Mouse (Mus musculus) kidney, embryonic 16.5 days (tissue): ENCODE results near the gene Map3k6. TPM values are rescaled to one million over a fixed set of nuclear protein-coding genes. Genes with fewer than 3 reads are reported as not detected.

ENCODE experiments used
- ATAC-seq: fragments of 200-750 bp; cut with Nextera tagmentation; 2 replicates; pipeline ENCODE4 v1.8.0; 2017; ENCODE audit warnings: moderate TSS enrichment; ENCODE audit not compliant: low FRiP score, low TSS enrichment
- H3K27ac ChIP-seq: fragments of 300-500 bp; sonication (generic); 2 replicates; pipeline ENCODE4 v1.5.1; 2014; ENCODE audit warnings: low read length
- H3K27me3 ChIP-seq: fragments of 300-500 bp; sonication (generic); 2 replicates; pipeline ENCODE4 v1.6.1; 2014; ENCODE audit warnings: low read length, control low read depth, mixed read lengths; ENCODE audit not compliant: insufficient read depth
- H3K36me3 ChIP-seq: fragments of 300-500 bp; sonication (generic); 2 replicates; pipeline ENCODE4 v1.6.1; 2014; ENCODE audit warnings: low read length, control low read depth, mixed read lengths; ENCODE audit not compliant: insufficient read depth
- H3K4me1 ChIP-seq: fragments of 300-500 bp; sonication (generic); 2 replicates; pipeline ENCODE4 v1.6.1; 2014; ENCODE audit warnings: low read length, control low read depth, mixed read lengths; ENCODE audit not compliant: insufficient read depth
- H3K4me2 ChIP-seq: fragments of 300-500 bp; sonication (generic); replicated peaks from 2 replicates; pipeline ENCODE4 v1.6.1; 2014; ENCODE audit warnings: low read depth, low read length
- H3K4me3 ChIP-seq: fragments of 300-500 bp; sonication (generic); 2 replicates; pipeline ENCODE4 v1.5.1; 2014; ENCODE audit warnings: mild to moderate bottlenecking, low read length
- H3K9ac ChIP-seq: fragments of 300-500 bp; sonication (generic); replicated peaks from 2 replicates; pipeline ENCODE4 v1.6.1; 2014; ENCODE audit warnings: low read length
- H3K9me3 ChIP-seq: fragments of 300-500 bp; sonication (generic); 2 replicates; pipeline ENCODE4 v1.6.1; 2016; ENCODE audit warnings: low read length, control low read depth
- WGBS: fragments of 180-500 bp; shearing (Covaris S2); extraction: QIAGEN DNeasy Blood & Tissue Kit; methylation state at CpG from one replicate; pipeline ENCODE4 v1.1.7; 2014; 5-methylcytosine and 5-hydroxymethylcytosine counted together
- polyA plus RNA-seq: library from polyadenylated mRNA; unstranded; fragments of >200 nt; fragmentation: Nextera tagmentation; extraction: Ambion mirVana; gene quantifications from 2 replicates; pipeline ENCODE4 v1.2.1, GENCODE M21; 2015

The Map3k6 gene
- polyA plus RNA-seq, 1 experiment from 2014 or later: 3.8 TPM

DNA sequence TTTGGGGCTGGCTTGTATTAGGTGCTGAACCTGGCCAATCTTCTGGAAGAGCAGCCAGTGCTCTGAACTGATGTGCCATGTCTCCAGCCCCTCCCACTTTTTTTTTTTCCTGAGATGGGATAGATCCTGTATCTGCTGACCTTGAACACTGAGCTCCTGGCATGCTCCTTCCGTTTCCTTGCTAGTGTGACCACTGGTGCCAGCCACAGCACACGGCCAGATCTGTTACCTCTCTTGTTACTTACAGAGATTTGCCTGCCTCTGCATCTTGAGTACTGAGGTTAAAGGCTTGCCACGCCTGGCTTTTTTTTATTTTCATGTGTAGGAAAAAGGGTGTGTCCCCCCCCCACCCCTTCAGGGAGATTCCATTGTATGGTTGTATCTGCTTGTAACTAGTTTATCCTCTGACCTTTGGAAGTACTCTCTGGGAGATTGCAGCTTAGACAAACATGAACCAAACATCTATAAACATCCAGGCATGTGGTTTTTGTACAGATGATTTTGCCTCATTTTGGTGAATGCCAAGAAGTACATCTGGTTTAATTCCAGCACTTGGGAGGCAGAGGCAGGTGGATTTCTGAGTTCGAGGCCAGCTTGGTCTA lies 46.0 kb downstream of the Map3k6 start:
- H3K9ac ChIP-seq: no peak overlapping the region
- no peaks in the 10 kb centered on the region for H3K27me3 ChIP-seq
- no peak overlapping the region for H3K4me2 ChIP-seq
- peaks cover 11% of the 10 kb centered on the region; the same call in 1 of the 2 replicates for H3K4me1 ChIP-seq
- no peak overlapping the region for H3K27ac ChIP-seq
- H3K9me3 ChIP-seq: no peaks in the 10 kb centered on the region
- WGBS: 75% methylated on average over 4 of the region's 4 CpGs
- no peak overlapping the region for H3K4me3 ChIP-seq
- no peaks in the 10 kb centered on the region for H3K36me3 ChIP-seq
- ATAC-seq: no peak

DNA sequence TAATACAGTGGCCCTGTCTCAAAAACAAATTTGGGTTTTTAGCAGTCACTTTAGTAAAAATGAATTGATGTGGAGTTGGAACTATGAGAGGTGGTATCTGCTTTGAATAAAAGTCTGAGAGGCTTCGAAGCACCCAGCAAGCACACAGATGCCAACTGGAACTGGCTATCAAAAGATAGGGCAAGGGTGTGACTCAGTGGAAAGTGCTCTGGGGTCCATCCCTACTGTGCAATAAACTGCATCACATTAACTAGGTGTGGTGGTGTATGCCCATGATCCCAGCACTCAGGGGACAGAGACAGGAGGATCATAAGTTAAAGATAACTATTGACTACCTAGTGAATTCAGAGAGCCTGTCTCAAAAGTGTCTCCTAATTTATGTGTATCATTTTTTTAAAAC lies 50.6 kb downstream of the Map3k6 start:
- 97% methylated on average over 1 of the region's 1 CpGs for WGBS
- Histone ChIP-seq H3K4me3 (no peak overlapping the region), H3K36me3 (peaks cover 13% of the 10 kb centered on the region; the same call in 1 of the 2 replicates), H3K4me1 (peaks cover 24% of the 10 kb centered on the region), H3K27ac (no peak overlapping the region), H3K9ac (no peak overlapping the region), H3K9me3 (no peaks in the 10 kb centered on the region), H3K27me3 (no peaks in the 10 kb centered on the region), H3K4me2 (no peak overlapping the region)
- no peak for ATAC-seq

DNA sequence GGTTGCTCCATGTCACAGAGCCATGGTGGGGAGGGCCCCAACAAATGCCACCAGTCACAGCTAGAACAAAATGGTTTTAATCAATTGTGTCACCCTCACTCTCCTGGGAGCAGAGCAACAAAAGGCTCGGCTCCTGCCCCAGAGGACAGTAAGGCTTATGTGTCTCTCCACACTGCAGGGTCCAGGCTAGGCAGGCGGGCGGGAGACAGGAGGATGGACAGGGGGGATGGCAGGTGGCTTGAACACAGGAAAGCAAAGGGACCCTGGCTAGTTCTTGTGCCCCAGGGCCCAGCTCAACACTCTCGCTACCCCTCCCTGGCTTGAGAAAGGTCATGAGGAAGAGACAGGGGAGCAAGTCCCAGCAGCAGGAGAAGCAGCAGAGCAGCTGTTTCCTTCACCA lies 51.8 kb downstream of the Map3k6 start:
- peak; percentile 52 for ATAC-seq
- Histone ChIP-seq H3K27me3 (no peaks in the 10 kb centered on the region), H3K4me1 (peaks cover 24% of the 10 kb centered on the region), H3K4me3 (no peak overlapping the region), H3K36me3 (peaks cover 16% of the 10 kb centered on the region; the same call in 1 of the 2 replicates), H3K9ac (no peak overlapping the region), H3K4me2 (no peak overlapping the region), H3K27ac (peak overlapping the region; percentile 57), H3K9me3 (no peaks in the 10 kb centered on the region)
- 76% methylated on average over 4 of the region's 4 CpGs for WGBS

DNA sequence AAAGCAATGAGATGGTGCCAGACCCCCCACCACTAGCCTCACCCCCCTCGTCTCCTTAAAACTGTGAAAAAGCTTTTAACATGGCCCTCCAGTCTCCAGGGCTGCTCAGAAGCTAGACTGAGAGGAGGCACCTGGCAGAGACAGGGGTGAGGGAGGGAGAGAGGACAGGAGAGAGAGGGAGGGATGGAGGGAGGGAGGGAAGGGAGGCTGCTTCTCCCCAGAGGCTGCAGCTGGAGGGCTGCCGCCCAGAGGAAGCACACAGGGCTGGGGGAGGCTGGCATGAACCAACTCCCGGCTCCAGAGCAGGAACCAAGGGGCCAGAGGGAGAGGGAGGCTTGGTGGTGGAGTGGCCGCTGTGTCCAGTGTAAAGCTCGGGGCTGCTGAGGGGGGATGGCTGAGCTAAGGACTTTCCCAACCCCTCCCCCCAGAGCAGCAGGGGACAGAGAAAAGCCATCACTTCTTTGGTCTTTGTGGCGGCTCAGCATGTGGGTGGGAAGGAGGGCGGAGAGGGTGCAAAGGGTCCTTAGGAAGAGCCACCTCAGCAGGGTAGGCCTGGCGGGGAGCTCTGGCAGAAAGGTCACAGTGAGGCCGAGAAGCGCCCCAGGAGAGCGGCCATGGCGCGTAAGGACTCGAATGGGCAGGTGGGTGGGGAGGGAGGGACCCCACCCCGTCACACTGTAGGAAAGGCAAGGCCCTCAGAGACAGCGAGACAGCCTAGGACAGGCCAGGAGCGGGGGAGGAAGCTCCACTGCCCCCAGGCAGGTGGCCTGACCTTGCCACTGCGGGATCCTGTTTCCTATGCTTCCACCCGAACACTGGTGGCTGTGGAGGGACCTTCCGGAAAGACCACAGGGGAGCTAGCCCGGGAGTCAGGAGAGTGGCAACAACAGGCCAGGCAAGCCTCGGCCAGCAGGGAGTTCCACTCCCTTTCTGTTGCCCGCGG lies 52.6 kb downstream of the Map3k6 start:
- peak overlapping the region; percentile 17 for H3K4me2 ChIP-seq
- H3K9ac ChIP-seq: peak overlapping the region; percentile 22
- peak overlapping the region; percentile 57 for H3K27ac ChIP-seq
- no peaks in the 10 kb centered on the region for H3K9me3 ChIP-seq
- 15% methylated on average over 23 of the region's 24 CpGs for WGBS
- H3K4me1 ChIP-seq: peaks cover 28% of the 10 kb centered on the region
- peak; percentile 87 for ATAC-seq
- no peak overlapping the region for H3K4me3 ChIP-seq
- no peaks in the 10 kb centered on the region for H3K27me3 ChIP-seq
- H3K36me3 ChIP-seq: peaks cover 16% of the 10 kb centered on the region; the same call in 1 of the 2 replicates

DNA sequence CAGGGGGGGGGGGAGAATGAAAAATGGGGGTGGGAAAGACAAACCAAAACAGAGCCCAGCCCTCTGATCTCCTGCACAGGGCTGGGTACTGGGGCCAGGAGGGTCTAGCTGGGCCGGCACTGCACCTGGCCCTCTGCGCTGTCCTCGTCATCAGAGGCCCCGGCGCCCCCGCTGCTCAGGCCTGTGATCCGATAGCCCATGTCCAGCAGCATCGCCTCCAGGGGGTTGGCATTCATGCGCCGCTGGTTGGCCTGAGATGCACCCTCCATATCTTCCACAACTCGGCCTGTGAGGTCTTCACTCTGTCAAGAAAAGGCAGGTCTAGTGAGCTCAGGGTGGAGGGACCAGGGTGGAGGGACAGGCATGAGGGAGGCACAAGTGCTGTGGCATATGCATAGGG lies 53.5 kb downstream of the Map3k6 start:
- peaks cover 16% of the 10 kb centered on the region; the same call in 1 of the 2 replicates for H3K36me3 ChIP-seq
- H3K4me2 ChIP-seq: 0 out of 2 replicates have a peak overlapping the region, but pooled peaks have one; percentile 14
- peaks cover 36% of the 10 kb centered on the region for H3K4me1 ChIP-seq
- H3K27me3 ChIP-seq: no peaks in the 10 kb centered on the region
- no peaks in the 10 kb centered on the region for H3K9me3 ChIP-seq
- WGBS: 50% methylated on average over 11 of the region's 11 CpGs
- H3K27ac ChIP-seq: peak overlapping the region; percentile 57
- no peak for ATAC-seq
- peak overlapping the region; percentile 22 for H3K9ac ChIP-seq
- no peak overlapping the region for H3K4me3 ChIP-seq

DNA sequence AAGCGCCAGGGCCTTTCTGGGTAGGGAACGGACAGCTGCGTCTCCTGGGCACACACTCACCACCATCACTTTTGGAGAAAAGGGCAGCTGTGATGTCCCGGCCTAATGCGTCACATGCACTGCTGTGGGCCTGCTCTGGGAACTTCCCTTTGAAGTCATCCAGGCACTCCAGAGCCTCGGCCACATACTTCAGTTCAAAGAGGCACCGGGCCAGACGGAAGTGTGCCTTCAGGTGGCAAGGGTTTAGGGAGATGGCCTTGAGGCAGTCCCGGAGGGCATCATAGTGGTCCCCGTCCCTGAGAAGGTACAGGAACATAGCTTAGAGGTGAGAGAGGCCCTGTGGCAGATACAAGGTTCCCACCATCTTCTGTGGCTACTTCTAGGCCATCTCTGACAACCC lies 56.7 kb downstream of the Map3k6 start:
- peaks cover 27% of the 10 kb centered on the region; the same call in 1 of the 2 replicates for H3K36me3 ChIP-seq
- H3K4me1 ChIP-seq: peaks cover 33% of the 10 kb centered on the region
- H3K9ac ChIP-seq: no peak overlapping the region
- no peak overlapping the region for H3K27ac ChIP-seq
- 68% methylated on average over 10 of the region's 10 CpGs for WGBS
- no peak overlapping the region for H3K4me3 ChIP-seq
- no peak overlapping the region for H3K4me2 ChIP-seq
- no peaks in the 10 kb centered on the region for H3K9me3 ChIP-seq
- no peaks in the 10 kb centered on the region for H3K27me3 ChIP-seq
- ATAC-seq: no peak

DNA sequence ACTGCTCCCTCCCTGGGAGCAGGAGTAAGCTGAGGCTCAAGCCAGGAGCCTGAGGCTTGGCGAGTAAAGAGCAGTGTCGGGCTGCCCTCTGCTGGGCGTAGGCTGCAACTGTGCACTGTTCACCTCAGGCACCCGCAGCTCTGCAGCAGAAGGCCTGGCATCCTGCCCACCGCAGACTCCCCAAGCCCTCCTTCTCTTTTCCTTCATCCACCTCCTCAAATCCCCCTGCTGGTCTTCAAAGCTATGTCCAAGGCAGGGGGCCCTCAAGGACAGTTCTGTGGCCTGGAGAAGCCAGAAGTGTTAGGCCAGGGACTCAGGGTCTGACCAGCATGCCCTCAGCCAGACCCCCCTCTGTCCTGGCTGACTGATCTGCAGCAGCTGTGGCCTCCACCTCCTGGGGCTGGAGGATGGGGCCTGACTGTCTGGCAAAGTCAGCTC lies 57.2 kb downstream of the Map3k6 start:
- Histone ChIP-seq H3K9ac (peak overlapping the region; percentile 27; the same call in 1 of the 2 replicates), H3K36me3 (peaks cover 27% of the 10 kb centered on the region; the same call in 1 of the 2 replicates), H3K4me1 (peaks cover 29% of the 10 kb centered on the region), H3K27ac (no peak overlapping the region), H3K9me3 (no peaks in the 10 kb centered on the region), H3K4me2 (no peak overlapping the region), H3K27me3 (no peaks in the 10 kb centered on the region), H3K4me3 (no peak overlapping the region)
- peak; percentile 53; the same call in 1 of the 2 replicates for ATAC-seq
- WGBS: 0% methylated on average over 5 of the region's 5 CpGs

DNA sequence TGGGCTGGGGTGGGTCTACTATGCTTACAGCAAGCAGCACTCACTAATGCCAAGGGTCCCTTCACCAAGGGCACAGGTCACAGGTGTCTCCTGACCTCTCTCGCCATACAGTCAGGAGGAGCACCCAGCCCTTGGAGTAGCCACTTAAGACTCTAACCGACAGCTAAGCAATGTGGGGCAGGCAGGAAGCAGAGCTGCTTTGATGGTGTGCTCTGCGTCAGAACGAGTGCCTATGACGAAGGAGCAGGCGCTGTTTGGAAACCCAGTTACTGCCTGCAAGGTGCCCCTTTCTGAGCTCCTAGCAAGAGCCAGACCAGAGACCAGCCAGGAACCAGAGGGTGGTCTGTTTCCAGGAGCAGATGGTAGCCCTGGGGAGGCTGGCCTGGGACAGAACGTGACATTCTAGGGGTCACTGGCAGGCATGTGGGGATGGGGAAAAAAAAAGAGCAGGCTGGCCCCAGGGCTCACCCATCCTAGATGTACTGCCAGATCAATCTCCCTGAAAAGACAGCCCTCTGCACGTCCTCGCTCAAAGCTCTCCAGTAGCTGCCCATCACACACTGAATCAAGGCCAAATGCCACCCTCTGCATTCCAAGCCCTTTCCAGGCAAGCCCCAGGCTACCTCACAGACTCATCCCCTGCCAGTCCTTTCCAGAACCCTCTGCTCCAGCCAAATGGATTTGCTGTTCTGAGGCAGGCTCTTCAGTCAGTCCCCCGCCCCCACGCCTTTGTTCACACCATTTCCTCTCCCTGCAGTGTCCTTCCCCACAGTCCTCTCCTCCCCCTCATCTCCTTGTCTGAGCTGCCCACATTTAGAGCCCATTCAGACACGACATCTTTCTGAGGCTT lies 58.1 kb downstream of the Map3k6 start:
- H3K4me2 ChIP-seq: no peak overlapping the region
- peaks cover 27% of the 10 kb centered on the region; the same call in 1 of the 2 replicates for H3K36me3 ChIP-seq
- H3K27ac ChIP-seq: no peak overlapping the region
- H3K4me1 ChIP-seq: peaks cover 19% of the 10 kb centered on the region; the same call in 1 of the 2 replicates
- no peak for ATAC-seq
- H3K27me3 ChIP-seq: no peaks in the 10 kb centered on the region
- H3K9ac ChIP-seq: 0 out of 2 replicates have a peak overlapping the region, but pooled peaks have one; percentile 27
- no peak overlapping the region for H3K4me3 ChIP-seq
- no peaks in the 10 kb centered on the region for H3K9me3 ChIP-seq
- 47% methylated on average over 12 of the region's 12 CpGs for whole genome bisulfite sequencing

DNA sequence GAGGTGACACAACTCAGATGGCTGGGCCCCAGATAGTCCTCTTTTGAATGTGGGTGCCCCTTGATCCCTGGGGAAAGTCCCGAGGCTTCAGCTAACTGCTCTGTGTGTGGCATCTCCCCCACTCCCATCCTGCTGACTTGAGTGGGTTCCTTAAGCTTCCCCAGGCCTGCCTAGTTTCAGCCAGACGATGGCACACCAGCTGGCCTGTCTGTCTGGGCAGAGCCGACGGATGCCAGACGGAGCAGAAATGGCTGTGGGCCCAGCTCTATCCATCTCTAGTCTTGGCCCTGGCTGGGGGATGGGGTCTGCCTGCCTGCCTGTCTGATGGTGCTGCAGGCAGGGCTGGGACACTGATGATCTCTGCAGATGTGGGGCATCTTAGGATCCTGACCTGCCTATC lies 59.1 kb downstream of the Map3k6 start:
- Histone ChIP-seq H3K27ac (no peak overlapping the region), H3K9ac (no peak overlapping the region; the same call in 1 of the 2 replicates), H3K9me3 (no peaks in the 10 kb centered on the region), H3K36me3 (peaks cover 25% of the 10 kb centered on the region; the same call in 1 of the 2 replicates), H3K4me2 (no peak overlapping the region), H3K4me3 (no peak overlapping the region), H3K27me3 (no peaks in the 10 kb centered on the region), H3K4me1 (peaks cover 13% of the 10 kb centered on the region; the same call in 1 of the 2 replicates)
- no peak for ATAC-seq
- WGBS: 54% methylated on average over 5 of the region's 5 CpGs
